Mouse (Mus musculus): ENCODE data around the gene Polr3c. TPM values are rescaled to one million over a fixed set of nuclear protein-coding genes. Genes with fewer than 3 reads are reported as not detected.
"Not testable (repeated sequence)": the region's sequence is repeated elsewhere in the genome, so short reads cannot be mapped to it uniquely, and the experiment has no call there.

The Polr3c gene
- polyA plus RNA-seq, 1 experiment from 2014 or later = 30.9 TPM

- Histone ChIP-seq H3K27ac (no peak overlapping the region), H3K4me3 (no peak overlapping the region), H3K27me3 (replicated peaks) (peaks cover 26% of the 10 kb centered on the region), H3K4me2 (no peak overlapping the region), H3K36me3 (no peaks in the 10 kb centered on the region), H3K9ac (no peak overlapping the region), H3K4me1 (peaks cover 18% of the 10 kb centered on the region), H3K9me3 (replicated peaks) (no peaks in the 10 kb centered on the region)
- ATAC-seq = no peak
- WGBS (ENCODE audit: insufficient replicate concordance) = 62% methylated on average over 4 of the region's 4 CpGs
Measured at GRCm38 (mm10) chr3:96673514-96673913, 53.9 kb downstream of the Polr3c start.

- Histone ChIP-seq H3K4me3 (no peak overlapping the region), H3K36me3 (no peaks in the 10 kb centered on the region), H3K9ac (no peak overlapping the region), H3K27me3 (replicated peaks) (peaks cover 30% of the 10 kb centered on the region), H3K4me2 (no peak overlapping the region), H3K9me3 (replicated peaks) (no peaks in the 10 kb centered on the region), H3K27ac (no peak overlapping the region), H3K4me1 (peaks cover 17% of the 10 kb centered on the region)
- no peak for ATAC-seq
- 79% methylated on average over 5 of the region's 5 CpGs for WGBS (ENCODE audit: insufficient replicate concordance)
Measured at GRCm38 (mm10) chr3:96671519-96671918, 55.9 kb downstream of the Polr3c start.

- WGBS (ENCODE audit: insufficient replicate concordance) = 4% methylated on average over 35 of the region's 35 CpGs
- H3K9ac ChIP-seq = peak within 1 kb of the TSS; percentile 48; the same call in 1 of the 2 replicates
Measured at GRCm38 (mm10) chr3:96669727-96670468, 57.5 kb downstream of the Polr3c start, which contains the start of gene Ankrd35. Ankrd35 (plus strand) TSS chr3:96670131.

GRCm38 (mm10) chr3:96668424-96669067, 58.9 kb downstream of the Polr3c start:
- Histone ChIP-seq H3K4me3 (no peak overlapping the region), H3K9me3 (replicated peaks) (no peaks in the 10 kb centered on the region), H3K36me3 (no peaks in the 10 kb centered on the region), H3K9ac (no peak overlapping the region), H3K27ac (no peak overlapping the region), H3K4me1 (peaks cover 21% of the 10 kb centered on the region), H3K27me3 (replicated peaks) (peaks cover 30% of the 10 kb centered on the region), H3K4me2 (no peak overlapping the region)
- no peak for ATAC-seq
- 78% methylated on average over 5 of the region's 5 CpGs for WGBS (ENCODE audit: insufficient replicate concordance)

More at GRCm38 (mm10) chr3:96669727-96670468, 57.5 kb downstream of the Polr3c start, which contains the start of gene Ankrd35:
- Histone ChIP-seq H3K36me3 (no peaks in the 10 kb centered on the region), H3K9me3 (replicated peaks) (no peaks in the 10 kb centered on the region), H3K4me2 (peak within 1 kb of the TSS; percentile 83), H3K4me3 (peak within 1 kb of the TSS; percentile 52), H3K4me1 (peaks cover 17% of the 10 kb centered on the region), H3K27me3 (replicated peaks) (peaks cover 30% of the 10 kb centered on the region), H3K27ac (no peak within 1 kb of the TSS)
- ATAC-seq = peak; percentile 93

GRCm38 (mm10) chr3:96667316-96667715, 60.1 kb downstream of the Polr3c start:
- 13% methylated on average over 1 of the region's 1 CpGs for WGBS (ENCODE audit: insufficient replicate concordance)
- no peak for ATAC-seq
- no peak overlapping the region for H3K9ac ChIP-seq

GRCm38 (mm10) chr3:96666916-96667315, 60.5 kb downstream of the Polr3c start:
- Histone ChIP-seq H3K36me3 (no peaks in the 10 kb centered on the region), H3K27me3 (replicated peaks) (peaks cover 29% of the 10 kb centered on the region), H3K4me1 (peaks cover 27% of the 10 kb centered on the region), H3K9me3 (replicated peaks) (no peaks in the 10 kb centered on the region), H3K27ac (no peak overlapping the region), H3K4me3 (no peak overlapping the region), H3K4me2 (no peak overlapping the region), H3K9ac (no peak overlapping the region)
- WGBS (ENCODE audit: insufficient replicate concordance) = 84% methylated on average over 5 of the region's 5 CpGs
- no peak for ATAC-seq

More at GRCm38 (mm10) chr3:96667316-96667715, 60.1 kb downstream of the Polr3c start:
- no peak overlapping the region for H3K4me2 ChIP-seq
- peaks cover 27% of the 10 kb centered on the region for H3K4me1 ChIP-seq
- peaks cover 33% of the 10 kb centered on the region for H3K27me3 ChIP-seq (replicated peaks)
- H3K36me3 ChIP-seq = no peaks in the 10 kb centered on the region
- no peaks in the 10 kb centered on the region for H3K9me3 ChIP-seq (replicated peaks)
- no peak overlapping the region for H3K27ac ChIP-seq
- no peak overlapping the region for H3K4me3 ChIP-seq

GRCm38 (mm10) chr3:96665732-96666363, 61.6 kb downstream of the Polr3c start:
- ATAC-seq; H3K4me2 ChIP-seq; H3K9ac ChIP-seq; H3K36me3 ChIP-seq; H3K27ac ChIP-seq; H3K9me3 ChIP-seq (replicated peaks); H3K4me3 ChIP-seq: not testable (repeated sequence)
- Histone ChIP-seq H3K27me3 (replicated peaks) (peaks cover 20% of the 10 kb centered on the region), H3K4me1 (peaks cover 26% of the 10 kb centered on the region)
- WGBS (ENCODE audit: insufficient replicate concordance) = 74% methylated on average over 7 of the region's 7 CpGs

- Histone ChIP-seq H3K9me3 (replicated peaks) (no peaks in the 10 kb centered on the region), H3K9ac (no peak overlapping the region; the same call in 1 of the 2 replicates), H3K4me2 (peak overlapping the region; percentile 66), H3K27ac (no peak overlapping the region), H3K4me1 (peaks cover 10% of the 10 kb centered on the region), H3K4me3 (peak overlapping the region; percentile 29), H3K27me3 (replicated peaks) (peaks cover 12% of the 10 kb centered on the region; the same call in 1 of the 2 replicates), H3K36me3 (no peaks in the 10 kb centered on the region)
- no peak for ATAC-seq
- 11% methylated on average over 18 of the region's 18 CpGs for WGBS (ENCODE audit: insufficient replicate concordance)
Measured at GRCm38 (mm10) chr3:96663432-96664239, 63.8 kb downstream of the Polr3c start.

GRCm38 (mm10) chr3:96662731-96663316, 64.6 kb downstream of the Polr3c start:
- Histone ChIP-seq H3K36me3 (no peaks in the 10 kb centered on the region), H3K4me1 (peaks cover 10% of the 10 kb centered on the region), H3K4me3 (no peak overlapping the region), H3K9me3 (replicated peaks) (no peaks in the 10 kb centered on the region), H3K9ac (no peak overlapping the region), H3K27ac (no peak overlapping the region), H3K27me3 (replicated peaks) (peaks cover 12% of the 10 kb centered on the region; the same call in 1 of the 2 replicates), H3K4me2 (no peak overlapping the region; the same call in 1 of the 2 replicates)
- no peak for ATAC-seq
- 63% methylated on average over 8 of the region's 8 CpGs for WGBS (ENCODE audit: insufficient replicate concordance)
